Mouse (Mus musculus) intestine, embryonic 16.5 days (tissue): Measurements from ENCODE around the gene Smg6. TPM values are rescaled to one million over a fixed set of nuclear protein-coding genes. Genes with fewer than 3 reads are reported as not detected.

Experiments
- ATAC-seq: fragments of 200-750 bp; cut with Nextera tagmentation; 2 replicates; pipeline ENCODE4 v1.8.0; 2017; ENCODE audit warnings: moderate TSS enrichment, moderate library complexity
- H3K27ac ChIP-seq: fragments of 300-500 bp; sonication (generic); 2 replicates; pipeline ENCODE4 v1.5.1; 2014; ENCODE audit warnings: mild to moderate bottlenecking, low read length
- H3K27me3 ChIP-seq: fragments of 300-500 bp; sonication (generic); replicated peaks from 2 replicates; pipeline ENCODE4 v1.6.1; 2014; ENCODE audit warnings: low read length, control low read depth, mixed read lengths; ENCODE audit not compliant: control insufficient read depth, insufficient read depth
- H3K36me3 ChIP-seq: fragments of 300-500 bp; sonication (generic); 2 replicates; pipeline ENCODE4 v1.6.1; 2014; ENCODE audit warnings: low read length, control low read depth; ENCODE audit not compliant: control insufficient read depth, insufficient read depth
- H3K4me1 ChIP-seq: fragments of 300-500 bp; sonication (generic); 2 replicates; pipeline ENCODE4 v1.6.1; 2014; ENCODE audit warnings: low read length, control low read depth, mixed read lengths; ENCODE audit not compliant: control insufficient read depth, insufficient read depth
- H3K4me2 ChIP-seq: fragments of 300-500 bp; sonication (generic); 2 replicates; pipeline ENCODE4 v1.6.1; 2014; ENCODE audit warnings: low read depth, low read length, control low read depth
- H3K4me3 ChIP-seq: fragments of 300-500 bp; sonication (generic); 2 replicates; pipeline ENCODE4 v1.5.1; 2014; ENCODE audit warnings: mild to moderate bottlenecking, low read length
- H3K9ac ChIP-seq: fragments of 300-500 bp; sonication (generic); 2 replicates; pipeline ENCODE4 v1.6.1; 2014; ENCODE audit warnings: low read depth, low read length
- H3K9me3 ChIP-seq: fragments of 300-500 bp; sonication (generic); 2 replicates; pipeline ENCODE4 v1.6.1; 2016; ENCODE audit warnings: low read length, control low read depth; ENCODE audit not compliant: control insufficient read depth
- WGBS: fragments of 180-500 bp; shearing (Covaris S2); extraction: QIAGEN DNeasy Blood & Tissue Kit; methylation state at CpG from one replicate; pipeline ENCODE4 v1.1.7; 2014; 5-methylcytosine and 5-hydroxymethylcytosine counted together
- polyA plus RNA-seq: library from polyadenylated mRNA; unstranded; fragments of >200 nt; fragmentation: Nextera tagmentation; extraction: Ambion mirVana; gene quantifications from 2 replicates; pipeline ENCODE4 v1.2.1, GENCODE M21; 2015

The Smg6 gene
- polyA plus RNA-seq, 1 experiment from 2014 or later: 11.4 TPM

GRCm38 (mm10) chr11:74982241-74982640 lies 56.6 kb downstream of the Smg6 start:
- ATAC-seq: no peak
- no peak overlapping the region for H3K4me2 ChIP-seq
- no peaks in the 10 kb centered on the region for H3K9me3 ChIP-seq
- H3K4me1 ChIP-seq: peaks cover 2% of the 10 kb centered on the region; the same call in 1 of the 2 replicates
- H3K27ac ChIP-seq: peak overlapping the region; percentile 54
- H3K9ac ChIP-seq: no peak overlapping the region
- no peaks in the 10 kb centered on the region for H3K27me3 ChIP-seq
- no peak overlapping the region for H3K4me3 ChIP-seq
- H3K36me3 ChIP-seq: no peaks in the 10 kb centered on the region

GRCm38 (mm10) chr11:74988162-74988561 lies 62.5 kb downstream of the Smg6 start:
- no peaks in the 10 kb centered on the region for H3K27me3 ChIP-seq
- H3K27ac ChIP-seq: 0 out of 2 replicates have a peak overlapping the region, but pooled peaks have one; percentile 1
- 0 out of 2 replicates have a peak, but pooled peaks have one; percentile 21 for ATAC-seq
- H3K4me3 ChIP-seq: no peak overlapping the region
- WGBS: 32% methylated on average over 5 of the region's 5 CpGs
- no peaks in the 10 kb centered on the region for H3K36me3 ChIP-seq
- H3K9ac ChIP-seq: no peak overlapping the region
- H3K4me2 ChIP-seq: no peak overlapping the region
- no peaks in the 10 kb centered on the region for H3K9me3 ChIP-seq
- H3K4me1 ChIP-seq: peaks cover 12% of the 10 kb centered on the region

GRCm38 (mm10) chr11:74989047-74989446 lies 63.4 kb downstream of the Smg6 start:
- H3K9me3 ChIP-seq: no peaks in the 10 kb centered on the region
- H3K4me2 ChIP-seq: no peak overlapping the region
- no peak overlapping the region for H3K4me3 ChIP-seq
- H3K36me3 ChIP-seq: no peaks in the 10 kb centered on the region
- H3K9ac ChIP-seq: no peak overlapping the region
- ATAC-seq: no peak
- H3K4me1 ChIP-seq: peaks cover 10% of the 10 kb centered on the region
- 0 out of 2 replicates have a peak overlapping the region, but pooled peaks have one; percentile 7 for H3K27ac ChIP-seq
- H3K27me3 ChIP-seq: no peaks in the 10 kb centered on the region
- WGBS: 61% methylated on average over 2 of the region's 2 CpGs

GRCm38 (mm10) chr11:74990501-74990900 lies 64.9 kb downstream of the Smg6 start:
- H3K4me2 ChIP-seq: no peak overlapping the region
- no peak overlapping the region for H3K4me3 ChIP-seq
- no peak overlapping the region for H3K27ac ChIP-seq
- peaks cover 10% of the 10 kb centered on the region for H3K4me1 ChIP-seq
- no peak for ATAC-seq
- no peaks in the 10 kb centered on the region for H3K36me3 ChIP-seq
- no peak overlapping the region for H3K9ac ChIP-seq
- H3K9me3 ChIP-seq: no peaks in the 10 kb centered on the region
- no peaks in the 10 kb centered on the region for H3K27me3 ChIP-seq
- WGBS: 68% methylated on average over 5 of the region's 5 CpGs

GRCm38 (mm10) chr11:74991290-74991689 lies 65.7 kb downstream of the Smg6 start:
- no peaks in the 10 kb centered on the region for H3K36me3 ChIP-seq
- H3K9me3 ChIP-seq: no peaks in the 10 kb centered on the region
- H3K4me3 ChIP-seq: no peak overlapping the region
- WGBS: 91% methylated on average over 1 of the region's 1 CpGs
- no peaks in the 10 kb centered on the region for H3K27me3 ChIP-seq
- no peak for ATAC-seq
- H3K9ac ChIP-seq: no peak overlapping the region
- no peak overlapping the region for H3K4me2 ChIP-seq
- H3K27ac ChIP-seq: no peak overlapping the region
- H3K4me1 ChIP-seq: peaks cover 10% of the 10 kb centered on the region

GRCm38 (mm10) chr11:74992427-74992987 lies 66.9 kb downstream of the Smg6 start:
- Histone ChIP-seq H3K4me3 (no peak overlapping the region), H3K27me3 (no peaks in the 10 kb centered on the region), H3K36me3 (no peaks in the 10 kb centered on the region), H3K9me3 (no peaks in the 10 kb centered on the region), H3K27ac (peak overlapping the region; percentile 46), H3K4me1 (peaks cover 10% of the 10 kb centered on the region), H3K4me2 (no peak overlapping the region), H3K9ac (peak overlapping the region; percentile 5; the same call in 1 of the 2 replicates)
- peak; percentile 67 for ATAC-seq
- WGBS: 57% methylated on average over 9 of the region's 9 CpGs

- 89% methylated on average over 1 of the region's 1 CpGs for WGBS
Observed at GRCm38 (mm10) chr11:74994141-74994540, 68.5 kb downstream of the Smg6 start.

GRCm38 (mm10) chr11:74994856-74995255 lies 69.2 kb downstream of the Smg6 start:
- H3K4me2 ChIP-seq: no peak overlapping the region
- no peaks in the 10 kb centered on the region for H3K9me3 ChIP-seq
- no peak for ATAC-seq
- H3K4me3 ChIP-seq: no peak overlapping the region
- no peak overlapping the region for H3K27ac ChIP-seq
- H3K36me3 ChIP-seq: no peaks in the 10 kb centered on the region
- no peaks in the 10 kb centered on the region for H3K27me3 ChIP-seq
- H3K9ac ChIP-seq: no peak overlapping the region
- peaks cover 10% of the 10 kb centered on the region for H3K4me1 ChIP-seq

More at GRCm38 (mm10) chr11:74994141-74994540, 68.5 kb downstream of the Smg6 start:
- Histone ChIP-seq H3K9me3 (no peaks in the 10 kb centered on the region), H3K27me3 (no peaks in the 10 kb centered on the region), H3K4me1 (peaks cover 10% of the 10 kb centered on the region), H3K27ac (no peak overlapping the region), H3K4me2 (no peak overlapping the region), H3K4me3 (no peak overlapping the region), H3K9ac (no peak overlapping the region), H3K36me3 (no peaks in the 10 kb centered on the region)
- no peak for ATAC-seq

- 78% methylated on average over 1 of the region's 1 CpGs for WGBS
- Histone ChIP-seq H3K4me2 (no peak overlapping the region), H3K4me3 (no peak overlapping the region), H3K9me3 (no peaks in the 10 kb centered on the region), H3K27ac (0 out of 2 replicates have a peak overlapping the region, but pooled peaks have one; percentile 4), H3K9ac (no peak overlapping the region), H3K27me3 (no peaks in the 10 kb centered on the region), H3K36me3 (no peaks in the 10 kb centered on the region), H3K4me1 (peaks cover 13% of the 10 kb centered on the region)
- no peak for ATAC-seq
Observed at GRCm38 (mm10) chr11:74996482-74996881, 70.9 kb downstream of the Smg6 start.
